Mouse (Mus musculus): ENCODE data around the gene Smyd5. TPM values are rescaled to one million over a fixed set of nuclear protein-coding genes. Genes with fewer than 3 reads are reported as not detected.

The Smyd5 gene
- polyA plus RNA-seq, 1 experiment from 2014 or later, result 75.1 TPM

GRCm38 (mm10) chr6:85477366-85477917 lies 45.7 kb downstream of the Smyd5 start:
- 31% methylated on average over 10 of the region's 10 CpGs for WGBS

DNA sequence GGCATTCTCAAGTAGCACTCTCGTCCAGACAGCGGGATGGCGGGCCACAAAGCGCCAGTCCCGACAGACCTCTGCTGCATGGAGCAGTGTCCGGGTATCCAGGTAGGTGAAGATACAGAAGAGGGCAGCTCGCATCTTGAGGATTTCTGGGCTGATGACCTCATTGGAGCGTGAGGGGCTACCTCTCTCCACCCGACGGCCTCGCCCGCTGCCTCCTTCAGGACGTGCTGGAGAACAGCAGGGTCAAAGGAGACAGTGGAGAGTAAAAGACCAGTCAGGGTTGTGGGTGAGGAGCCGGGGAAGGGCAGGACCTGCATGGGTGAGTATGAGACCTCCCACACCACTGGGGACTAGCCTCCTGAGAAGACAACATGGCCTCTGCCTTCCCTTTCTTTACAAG lies 46.6 kb downstream of the Smyd5 start:
- no peak overlapping the region for H3K27ac ChIP-seq
- H3K4me1 ChIP-seq, result peaks cover 8% of the 10 kb centered on the region; the same call in 1 of the 2 replicates
- no peaks in the 10 kb centered on the region for H3K36me3 ChIP-seq
- no peaks in the 10 kb centered on the region for H3K9me3 ChIP-seq (replicated peaks)
- H3K4me3 ChIP-seq (replicated peaks), result no peak overlapping the region
- H3K9ac ChIP-seq, result no peak overlapping the region
- peaks cover 51% of the 10 kb centered on the region for H3K27me3 ChIP-seq
- no peak for ATAC-seq (replicated peaks; ENCODE audit: low FRiP score)
- no peak overlapping the region for H3K4me2 ChIP-seq
- 40% methylated on average over 14 of the region's 14 CpGs for WGBS

More at GRCm38 (mm10) chr6:85477366-85477917, 45.7 kb downstream of the Smyd5 start:
- H3K36me3 ChIP-seq, result no peaks in the 10 kb centered on the region
- no peak overlapping the region for H3K9ac ChIP-seq
- ATAC-seq (replicated peaks; ENCODE audit: low FRiP score), result no peak
- H3K4me1 ChIP-seq, result peaks cover 8% of the 10 kb centered on the region; the same call in 1 of the 2 replicates
- no peaks in the 10 kb centered on the region for H3K9me3 ChIP-seq (replicated peaks)
- peaks cover 43% of the 10 kb centered on the region for H3K27me3 ChIP-seq
- no peak overlapping the region for H3K4me2 ChIP-seq
- no peak overlapping the region for H3K4me3 ChIP-seq (replicated peaks)
- H3K27ac ChIP-seq, result no peak overlapping the region

- Histone ChIP-seq H3K36me3 (no peaks in the 10 kb centered on the region), H3K4me2 (no peak overlapping the region), H3K9ac (no peak overlapping the region), H3K4me3 (replicated peaks) (no peak overlapping the region), H3K9me3 (replicated peaks) (no peaks in the 10 kb centered on the region), H3K4me1 (peaks cover 19% of the 10 kb centered on the region), H3K27me3 (peaks cover 66% of the 10 kb centered on the region), H3K27ac (no peak overlapping the region)
- ATAC-seq (replicated peaks; ENCODE audit: low FRiP score), result no peak
- WGBS, result 87% methylated on average over 5 of the region's 5 CpGs
Observed at GRCm38 (mm10) chr6:85479979-85480378, 48.2 kb downstream of the Smyd5 start.

GRCm38 (mm10) chr6:85480685-85481084 lies 48.9 kb downstream of the Smyd5 start:
- H3K9ac ChIP-seq, result no peak overlapping the region
- no peak overlapping the region for H3K4me3 ChIP-seq (replicated peaks)
- H3K9me3 ChIP-seq (replicated peaks), result no peaks in the 10 kb centered on the region
- no peak overlapping the region for H3K4me2 ChIP-seq
- H3K27me3 ChIP-seq, result peaks cover 73% of the 10 kb centered on the region
- peak; percentile 80 for ATAC-seq (replicated peaks; ENCODE audit: low FRiP score)
- no peaks in the 10 kb centered on the region for H3K36me3 ChIP-seq
- no peak overlapping the region for H3K27ac ChIP-seq
- H3K4me1 ChIP-seq, result peaks cover 19% of the 10 kb centered on the region
- WGBS, result 33% methylated on average over 16 of the region's 16 CpGs

- Histone ChIP-seq H3K9me3 (replicated peaks) (no peaks in the 10 kb centered on the region), H3K4me3 (replicated peaks) (peak overlapping the region; percentile 39), H3K27me3 (peaks cover 72% of the 10 kb centered on the region), H3K27ac (no peak overlapping the region), H3K36me3 (no peaks in the 10 kb centered on the region), H3K4me2 (peak overlapping the region; percentile 61), H3K4me1 (peaks cover 24% of the 10 kb centered on the region), H3K9ac (no peak overlapping the region)
- no peak for ATAC-seq (replicated peaks; ENCODE audit: low FRiP score)
- 3% methylated on average over 92 of the region's 92 CpGs for WGBS
Observed at GRCm38 (mm10) chr6:85483843-85484721, 52.3 kb downstream of the Smyd5 start.

- no peak for ATAC-seq (replicated peaks; ENCODE audit: low FRiP score)
- 76% methylated on average over 2 of the region's 2 CpGs for WGBS
- Histone ChIP-seq H3K4me2 (no peak overlapping the region), H3K9me3 (replicated peaks) (no peaks in the 10 kb centered on the region), H3K9ac (no peak overlapping the region), H3K27me3 (peaks cover 64% of the 10 kb centered on the region), H3K36me3 (no peaks in the 10 kb centered on the region), H3K4me1 (peaks cover 21% of the 10 kb centered on the region), H3K27ac (no peak overlapping the region), H3K4me3 (replicated peaks) (no peak overlapping the region)
Observed at GRCm38 (mm10) chr6:85485738-85486137, 53.9 kb downstream of the Smyd5 start.

GRCm38 (mm10) chr6:85488510-85488909 lies 56.7 kb downstream of the Smyd5 start:
- H3K27me3 ChIP-seq, result peaks cover 36% of the 10 kb centered on the region
- no peak overlapping the region for H3K4me2 ChIP-seq
- H3K4me3 ChIP-seq (replicated peaks), result no peak overlapping the region
- no peaks in the 10 kb centered on the region for H3K36me3 ChIP-seq
- H3K27ac ChIP-seq, result no peak overlapping the region
- H3K9me3 ChIP-seq (replicated peaks), result no peaks in the 10 kb centered on the region
- H3K9ac ChIP-seq, result no peak overlapping the region
- H3K4me1 ChIP-seq, result peaks cover 19% of the 10 kb centered on the region
- WGBS, result 74% methylated on average over 4 of the region's 4 CpGs
- no peak for ATAC-seq (replicated peaks; ENCODE audit: low FRiP score)

GRCm38 (mm10) chr6:85489717-85490116 lies 57.9 kb downstream of the Smyd5 start:
- H3K27me3 ChIP-seq, result peaks cover 24% of the 10 kb centered on the region
- H3K27ac ChIP-seq, result no peak overlapping the region
- no peak overlapping the region for H3K9ac ChIP-seq
- H3K36me3 ChIP-seq, result no peaks in the 10 kb centered on the region
- ATAC-seq (replicated peaks; ENCODE audit: low FRiP score), result no peak
- H3K4me2 ChIP-seq, result no peak overlapping the region
- no peaks in the 10 kb centered on the region for H3K9me3 ChIP-seq (replicated peaks)
- 85% methylated on average over 3 of the region's 3 CpGs for WGBS
- H3K4me1 ChIP-seq, result peaks cover 8% of the 10 kb centered on the region
- H3K4me3 ChIP-seq (replicated peaks), result no peak overlapping the region

DNA sequence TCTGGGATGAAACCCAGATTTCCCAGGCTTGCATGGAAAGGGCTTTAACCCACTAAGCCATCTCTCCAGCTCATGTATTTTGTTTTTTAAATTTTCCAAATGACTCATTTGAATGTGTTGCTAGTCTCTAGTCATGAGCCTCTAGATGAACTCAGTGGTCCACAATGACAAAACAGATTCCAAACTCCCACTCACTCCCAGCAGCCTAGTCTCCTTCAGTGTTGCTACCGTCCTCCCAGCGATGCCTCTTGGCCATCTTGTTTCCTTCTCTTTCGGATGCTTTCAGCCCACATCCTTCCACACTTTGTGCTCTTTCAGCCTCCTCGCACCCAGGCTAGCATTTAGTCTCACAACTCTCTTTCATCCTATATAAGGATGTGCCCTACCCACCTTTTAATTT lies 58.5 kb downstream of the Smyd5 start:
- H3K4me1 ChIP-seq, result peaks cover 7% of the 10 kb centered on the region; the same call in 1 of the 2 replicates
- H3K9me3 ChIP-seq (replicated peaks), result no peaks in the 10 kb centered on the region
- no peak for ATAC-seq (replicated peaks; ENCODE audit: low FRiP score)
- no peaks in the 10 kb centered on the region for H3K36me3 ChIP-seq
- WGBS, result 87% methylated on average over 4 of the region's 4 CpGs
- H3K4me3 ChIP-seq (replicated peaks), result no peak overlapping the region
- peaks cover 18% of the 10 kb centered on the region for H3K27me3 ChIP-seq
- H3K9ac ChIP-seq, result no peak overlapping the region
- H3K27ac ChIP-seq, result no peak overlapping the region
- no peak overlapping the region for H3K4me2 ChIP-seq

DNA sequence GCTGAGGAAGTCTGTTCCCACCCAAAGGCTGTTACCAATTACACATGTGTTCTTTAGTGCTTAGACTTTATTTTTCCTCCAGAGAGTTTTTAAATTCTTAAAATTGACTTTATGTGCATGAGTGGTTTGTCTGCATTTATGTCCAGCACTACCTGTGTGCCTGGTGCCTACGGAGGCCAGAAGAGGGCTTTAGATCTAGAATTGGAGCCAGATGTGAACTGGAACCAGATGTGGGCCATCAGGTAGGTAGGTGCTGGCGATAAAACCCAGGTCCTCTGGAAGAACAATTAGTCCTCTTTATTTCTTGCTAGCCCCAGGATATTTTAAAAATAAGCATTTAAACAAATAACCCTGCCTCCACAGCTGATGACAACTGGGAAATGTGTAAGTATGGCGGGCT lies 59.8 kb downstream of the Smyd5 start:
- Histone ChIP-seq H3K27me3 (peaks cover 5% of the 10 kb centered on the region), H3K4me3 (replicated peaks) (no peak overlapping the region), H3K36me3 (no peaks in the 10 kb centered on the region), H3K27ac (no peak overlapping the region), H3K4me1 (peaks cover 7% of the 10 kb centered on the region; the same call in 1 of the 2 replicates), H3K4me2 (no peak overlapping the region), H3K9ac (no peak overlapping the region), H3K9me3 (replicated peaks) (no peaks in the 10 kb centered on the region)
- WGBS, result 90% methylated on average over 3 of the region's 3 CpGs
- no peak for ATAC-seq (replicated peaks; ENCODE audit: low FRiP score)

Measured in kidney, embryonic 15.5 days (tissue).